Mouse (Mus musculus): ENCODE measurements around the gene Tnfsf14.

DNA sequence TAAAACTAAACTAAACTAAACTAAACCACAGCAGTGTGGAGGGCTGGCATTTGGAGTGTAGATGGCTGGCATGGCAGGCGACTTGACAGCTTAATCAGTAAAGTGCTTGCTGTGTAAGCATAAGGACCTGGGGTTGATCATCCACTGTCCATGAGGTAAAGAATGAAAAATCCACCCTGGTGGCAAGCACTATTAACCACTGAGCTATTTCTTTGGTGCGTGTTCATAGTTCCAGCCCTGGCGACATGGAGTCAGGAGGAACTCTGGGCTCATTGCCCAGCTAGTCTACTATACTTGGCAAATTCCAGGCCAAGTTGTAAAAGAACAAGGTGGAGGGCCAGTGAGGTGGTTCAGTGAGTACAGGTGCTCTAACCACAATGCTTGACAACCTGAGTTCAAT, 14.0 kb upstream of the Tnfsf14 start:
- TF ChIP-seq CTCF (IDR thresholded peaks at IDR 0.05; ENCODE audit: borderline replicate concordance, control insufficient read depth, extremely low read depth, insufficient read depth, low read length, poor library complexity) (no peak), POLR2A (IDR thresholded peaks at IDR 0.05; ENCODE audit: control insufficient read depth, extremely low read depth, insufficient read depth, low read length, poor library complexity) (no peak)

Measured in thymus, adult 2 months (tissue).